Mouse (Mus musculus): Measurements from ENCODE around the gene Agbl1. TPM values are rescaled to one million over a fixed set of nuclear protein-coding genes. Genes with fewer than 3 reads are reported as not detected.

Gene Agbl1
- total and polyA plus RNA-seq, 3 experiments: not detected

- H3K9ac ChIP-seq (ENCODE audit: insufficient read depth, low read depth): no peak overlapping the region
- no peaks in the 10 kb centered on the region for H3K27me3 ChIP-seq (replicated peaks)
- no peak for DNase-seq (ENCODE audit: extremely low read depth)
- H3K4me2 ChIP-seq (ENCODE audit: insufficient read depth, low read depth, poor library complexity, severe bottlenecking): no peak overlapping the region
- no peaks in the 10 kb centered on the region for H3K79me2 ChIP-seq (replicated peaks; ENCODE audit: control insufficient read depth, extremely low read depth, insufficient read depth, poor library complexity, severe bottlenecking)
- TF ChIP-seq UBTF (IDR thresholded peaks at IDR 0.05; ENCODE audit: low read depth, low read length) (no peak), USF2 (conservative IDR thresholded peaks at IDR 0.05; ENCODE audit: low read depth, low read length) (no peak), SMC3 (IDR thresholded peaks at IDR 0.05; ENCODE audit: low read depth, low read length) (no peak), POLR2A (IDR thresholded peaks at IDR 0.05; ENCODE audit: low read depth, low read length) (no peak), MAX (IDR thresholded peaks at IDR 0.05; ENCODE audit: low read length) (no peak), ZC3H11A (IDR thresholded peaks at IDR 0.05; ENCODE audit: low read depth, low read length) (no peak), E2F4 (IDR thresholded peaks at IDR 0.05; ENCODE audit: insufficient replicate concordance, low read depth, low read length) (no peak), ZNF384 (IDR thresholded peaks at IDR 0.05; ENCODE audit: low read depth, low read length) (no peak), NRF1 (IDR thresholded peaks at IDR 0.05; ENCODE audit: low read depth, low read length) (no peak), MAFK (IDR thresholded peaks at IDR 0.05; ENCODE audit: insufficient replicate concordance, low read length) (no peak), JUND (conservative IDR thresholded peaks at IDR 0.05; ENCODE audit: low read depth, low read length) (no peak), CHD1 (IDR thresholded peaks at IDR 0.05; ENCODE audit: low read depth, low read length) (no peak), PAX5 (IDR thresholded peaks at IDR 0.05; ENCODE audit: low read length) (no peak), ZKSCAN1 (IDR thresholded peaks at IDR 0.05; ENCODE audit: borderline replicate concordance, low read depth, low read length) (no peak), RCOR1 (conservative IDR thresholded peaks at IDR 0.05; ENCODE audit: low read depth, low read length) (no peak), ELF1 (IDR thresholded peaks at IDR 0.05; ENCODE audit: low read depth, low read length) (no peak), CTCF (conservative IDR thresholded peaks at IDR 0.05 in 1 of 2, IDR thresholded peaks at IDR 0.05 in 1 of 2; ENCODE audit: low read depth in 2 of 2, low read length in 2 of 2) (no peak), IRF4 (IDR thresholded peaks at IDR 0.05; ENCODE audit: low read depth, low read length) (no peak), EP300 (IDR thresholded peaks at IDR 0.05; ENCODE audit: low read length) (no peak)
- no peaks in the 10 kb centered on the region for H3K4me1 ChIP-seq (ENCODE audit: control insufficient read depth in 1 of 2, insufficient read depth in 2 of 2)
- dilution Hi-C loops (cut with MboI; ENCODE audit: extremely low pct_ligation_motif_present, extremely low pct_unique_long_range_greater_than_20kb, low sequenced_read_pairs) (no loop called here), in situ Hi-C loops (cut with MboI; ENCODE audit: low pct_ligation_motif_present, low pct_unique_long_range_greater_than_20kb, low sequenced_read_pairs) (no loop called here)
- H3K4me3 ChIP-seq (replicated peaks in 1 of 3; ENCODE audit: low read depth in 2 of 3, low read length in 2 of 3, poor library complexity in 1 of 3): no peak overlapping the region
- peaks cover 24% of the 10 kb centered on the region for H3K9me3 ChIP-seq (replicated peaks; ENCODE audit: low read length)
- no peaks in the 10 kb centered on the region for H3K36me3 ChIP-seq (replicated peaks in 1 of 2; ENCODE audit: control insufficient read depth in 1 of 2, insufficient read depth in 1 of 2, low read length in 1 of 2)
- H3K27ac ChIP-seq (ENCODE audit: insufficient read depth, low read depth): no peak overlapping the region
These were observed 857.6 kb downstream of the Agbl1 start for GRCm38 (mm10) chr7:77087266-77087665.

- no peak overlapping the region for H3K27ac ChIP-seq (ENCODE audit: insufficient read depth, low read depth)
- H3K4me2 ChIP-seq (ENCODE audit: insufficient read depth, low read depth, poor library complexity, severe bottlenecking): no peak overlapping the region
- H3K4me3 ChIP-seq (replicated peaks in 1 of 3; ENCODE audit: low read depth in 2 of 3, low read length in 2 of 3, poor library complexity in 1 of 3): no peak overlapping the region
- peaks cover 33% of the 10 kb centered on the region for H3K9me3 ChIP-seq (replicated peaks; ENCODE audit: low read length)
- no peaks in the 10 kb centered on the region for H3K79me2 ChIP-seq (replicated peaks; ENCODE audit: control insufficient read depth, extremely low read depth, insufficient read depth, poor library complexity, severe bottlenecking)
- dilution Hi-C loops (cut with MboI; ENCODE audit: extremely low pct_ligation_motif_present, extremely low pct_unique_long_range_greater_than_20kb, low sequenced_read_pairs) (no loop called here), in situ Hi-C loops (cut with MboI; ENCODE audit: low pct_ligation_motif_present, low pct_unique_long_range_greater_than_20kb, low sequenced_read_pairs) (no loop called here)
- no peak overlapping the region for H3K9ac ChIP-seq (ENCODE audit: insufficient read depth, low read depth)
- no peak for DNase-seq (ENCODE audit: extremely low read depth)
- H3K4me1 ChIP-seq (ENCODE audit: control insufficient read depth in 1 of 2, insufficient read depth in 2 of 2): no peaks in the 10 kb centered on the region
- no peaks in the 10 kb centered on the region for H3K27me3 ChIP-seq (replicated peaks)
- TF ChIP-seq SIN3A (IDR thresholded peaks at IDR 0.05; ENCODE audit: low read length) (no peak), KAT2A (IDR thresholded peaks at IDR 0.05; ENCODE audit: insufficient replicate concordance, low read length) (no peak), CHD2 (IDR thresholded peaks at IDR 0.05; ENCODE audit: low read length) (no peak)
- no peaks in the 10 kb centered on the region for H3K36me3 ChIP-seq (replicated peaks in 1 of 2; ENCODE audit: control insufficient read depth in 1 of 2, insufficient read depth in 1 of 2, low read length in 1 of 2)
These were observed 865.5 kb downstream of the Agbl1 start for GRCm38 (mm10) chr7:77095153-77095552.

Measured in CH12.LX (cell line).